Mouse (Mus musculus) stomach, adult 2 months (tissue): ENCODE measurements around the gene Gm21093. TPM values are rescaled to one million over a fixed set of nuclear protein-coding genes. Genes with fewer than 3 reads are reported as not detected.

Experiments
- polyA plus RNA-seq: library from polyadenylated mRNA; depleted of rRNA; stranded (reverse); fragments of >200 nt; gene quantifications from 2 replicates; pipeline ENCODE4 v1.2.3, GENCODE M21; 2012; rRNA removed

The Gm21093 gene
- polyA plus RNA-seq, result 0.03 TPM in 1 of 2 replicates, not detected in the other

DNA sequence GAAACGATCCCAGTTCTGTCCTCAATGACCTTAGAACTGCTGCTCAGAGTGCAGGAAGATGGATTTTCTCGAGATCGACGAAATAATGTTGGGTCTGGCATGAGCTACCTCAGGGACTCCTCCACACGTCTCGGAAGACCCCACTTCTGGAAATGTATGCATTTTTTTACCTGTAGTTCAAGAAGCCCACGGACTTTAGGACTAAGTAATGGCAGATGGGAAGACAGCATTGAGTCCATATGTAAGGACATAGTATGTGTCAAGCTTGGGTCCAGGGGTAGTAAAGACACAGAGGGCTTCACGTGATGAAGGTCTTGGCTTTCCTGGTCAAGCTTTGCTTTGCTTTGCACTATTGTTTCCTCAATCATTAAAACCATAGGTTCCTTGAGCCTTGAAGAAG, at the start of gene Gm21093:
Gm21093 (minus strand) TSS at position 101 of the 400 bp plus-strand sequence.

Other genes starting within 250 kb of the Gm21093 start
- gene Gm21541, start 131.1 kb downstream of the Gm21093 start, polyA plus RNA-seq, result 4.9 TPM in 1 of 2 replicates, not detected in the other
- gene Gm20878, start 93.2 kb downstream of the Gm21093 start, polyA plus RNA-seq, result 0.34 and 3.0 TPM in 2 replicates
- 0.02 TPM in 1 of 2 replicates, not detected in the other for gene Fam205a4, start 68.7 kb downstream of the Gm21093 start, polyA plus RNA-seq
- not detected in 2 replicates for gene Gm3893, start 56.5 kb upstream of the Gm21093 start, polyA plus RNA-seq
- not detected in 2 replicates for gene Gm13304, start 80.1 kb upstream of the Gm21093 start, polyA plus RNA-seq
- not detected in 2 replicates for gene Gm13306, start 118.7 kb upstream of the Gm21093 start, polyA plus RNA-seq
- gene Gm13305, start 133.9 kb upstream of the Gm21093 start, polyA plus RNA-seq, result 0.32 TPM in 1 of 2 replicates, not detected in the other
- gene Gm10600, start 205.9 kb upstream of the Gm21093 start, polyA plus RNA-seq, result not detected in 2 replicates
- 1.3 TPM in 1 of 2 replicates, not detected in the other for gene Ccl21b, start 221.0 kb upstream of the Gm21093 start, polyA plus RNA-seq